Mouse (Mus musculus): Measurements from ENCODE around the gene Arfgef3. TPM values are rescaled to one million over a fixed set of nuclear protein-coding genes. Genes with fewer than 3 reads are reported as not detected.
"Not testable (repeated sequence)": the region's sequence is repeated elsewhere in the genome, so short reads cannot be mapped to it uniquely, and the experiment has no call there.

Arfgef3 gene
- polyA plus RNA-seq, 1 experiment from 2014 or later: 0.57 TPM

DNA sequence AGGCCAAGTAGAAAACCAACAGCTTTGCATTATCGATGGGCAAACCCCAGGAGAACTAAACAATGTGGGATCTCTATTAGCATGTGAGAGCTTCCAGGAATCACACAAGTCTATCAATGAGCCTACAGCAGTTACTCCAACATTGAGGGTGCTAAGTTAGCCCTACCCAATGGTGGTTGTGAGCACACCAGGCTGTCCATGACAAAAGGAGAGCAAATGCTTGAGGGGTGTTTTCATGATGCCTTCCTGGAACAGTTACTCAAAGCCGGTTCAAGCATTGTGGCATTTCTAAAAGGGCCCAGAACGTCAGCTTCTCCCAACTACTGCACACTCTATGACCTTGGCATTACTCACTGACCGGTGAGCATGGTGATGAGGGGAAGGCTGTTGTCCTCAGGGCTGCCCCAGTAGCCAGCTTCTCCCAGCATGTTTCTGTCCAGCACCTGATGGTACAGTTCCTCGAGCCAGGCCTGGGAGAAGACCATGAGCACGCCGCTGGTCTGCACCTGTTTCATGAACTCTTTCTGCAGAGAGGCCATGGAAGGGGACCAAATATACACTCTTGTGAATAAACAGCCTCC is 109.3 kb downstream of the Arfgef3 start:
- WGBS: 75% methylated on average over 7 of the region's 7 CpGs

DNA sequence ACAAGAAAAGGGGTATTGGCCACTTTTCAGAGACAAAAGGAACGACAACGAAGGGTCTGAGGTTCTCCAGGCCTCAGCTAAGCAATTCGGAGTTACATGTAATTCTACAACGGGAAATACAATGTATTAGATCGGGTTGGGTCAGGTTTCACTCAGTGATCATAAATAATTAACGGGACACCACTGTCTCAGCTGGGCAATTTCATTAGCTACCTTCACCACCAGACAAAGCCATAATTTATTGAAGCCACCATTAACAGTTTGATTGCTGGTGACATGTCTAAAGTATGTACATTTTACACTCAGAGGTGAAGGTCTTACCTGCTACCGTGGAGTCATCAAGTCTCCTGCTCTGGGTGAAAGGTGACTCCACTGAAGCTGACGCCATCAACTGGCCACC is 113.3 kb downstream of the Arfgef3 start:
- 73% methylated on average over 8 of the region's 8 CpGs for WGBS

More for the DNA sequence above, 109.3 kb downstream of the Arfgef3 start:
- ATAC-seq (ENCODE audit: low FRiP score, low read depth): no peak
- Histone ChIP-seq H3K4me2 (replicated peaks) (no peak overlapping the region), H3K4me1 (no peaks in the 10 kb centered on the region), H3K36me3 (no peaks in the 10 kb centered on the region), H3K9me3 (no peaks in the 10 kb centered on the region), H3K4me3 (no peak overlapping the region), H3K9ac (no peak overlapping the region), H3K27ac (no peak overlapping the region), H3K27me3 (no peaks in the 10 kb centered on the region)

DNA sequence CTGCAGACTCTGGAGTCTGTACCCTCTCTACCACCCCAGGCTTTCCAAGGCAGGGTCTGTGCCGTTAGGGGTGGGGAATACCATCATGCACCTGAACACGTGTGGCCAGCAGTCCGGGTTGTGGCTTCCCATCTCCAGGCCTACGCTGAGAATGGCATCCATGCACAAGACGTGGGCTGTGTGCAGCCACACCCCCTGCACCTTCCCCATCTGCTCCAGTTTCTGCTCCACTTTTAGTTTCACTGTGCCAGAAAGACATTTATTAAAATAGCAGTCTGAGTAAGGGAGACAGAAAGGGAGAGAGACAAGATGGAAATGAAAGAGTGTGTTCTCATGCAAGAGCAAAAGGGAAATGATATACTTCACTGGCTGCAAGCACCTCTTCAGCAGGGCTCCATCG is 116.2 kb downstream of the Arfgef3 start:
- Histone ChIP-seq H3K9me3 (no peaks in the 10 kb centered on the region), H3K27ac (no peak overlapping the region), H3K4me3 (no peak overlapping the region), H3K9ac (no peak overlapping the region), H3K36me3 (no peaks in the 10 kb centered on the region), H3K4me1 (no peaks in the 10 kb centered on the region), H3K27me3 (no peaks in the 10 kb centered on the region), H3K4me2 (replicated peaks) (no peak overlapping the region)
- WGBS: 82% methylated on average over 6 of the region's 6 CpGs
- no peak for ATAC-seq (ENCODE audit: low FRiP score, low read depth)

More for the DNA sequence above, 113.3 kb downstream of the Arfgef3 start:
- no peaks in the 10 kb centered on the region for H3K36me3 ChIP-seq
- H3K9ac ChIP-seq: no peak overlapping the region
- H3K9me3 ChIP-seq: no peaks in the 10 kb centered on the region
- no peaks in the 10 kb centered on the region for H3K27me3 ChIP-seq
- no peak overlapping the region for H3K4me2 ChIP-seq (replicated peaks)
- no peaks in the 10 kb centered on the region for H3K4me1 ChIP-seq
- ATAC-seq (ENCODE audit: low FRiP score, low read depth): no peak
- H3K4me3 ChIP-seq: no peak overlapping the region
- H3K27ac ChIP-seq: no peak overlapping the region

DNA sequence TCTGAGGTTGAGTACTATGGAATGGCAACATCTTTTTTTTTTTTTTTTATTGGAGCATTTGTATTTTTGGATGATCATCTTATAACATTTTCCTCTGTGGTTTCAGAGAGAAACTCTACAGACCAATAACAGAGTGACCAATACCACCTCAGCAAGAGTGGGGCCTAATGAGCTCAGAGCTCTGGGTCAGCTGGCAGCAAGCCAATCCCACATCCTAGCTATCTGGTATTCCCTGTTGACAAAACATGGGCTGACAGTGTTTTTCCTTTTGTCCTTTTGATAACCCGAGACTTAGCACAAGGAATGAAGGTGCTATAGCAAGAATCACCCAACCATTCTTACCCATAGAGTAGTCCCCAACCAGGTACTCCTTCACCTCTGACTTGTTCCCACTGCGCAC is 131.0 kb downstream of the Arfgef3 start:
- H3K27ac ChIP-seq: no peak overlapping the region
- no peak overlapping the region for H3K9ac ChIP-seq
- no peak for ATAC-seq (ENCODE audit: low FRiP score, low read depth)
- no peaks in the 10 kb centered on the region for H3K27me3 ChIP-seq
- no peak overlapping the region for H3K4me3 ChIP-seq
- H3K4me2 ChIP-seq (replicated peaks): no peak overlapping the region
- no peaks in the 10 kb centered on the region for H3K4me1 ChIP-seq
- no peaks in the 10 kb centered on the region for H3K9me3 ChIP-seq
- no peaks in the 10 kb centered on the region for H3K36me3 ChIP-seq
- 91% methylated on average over 2 of the region's 2 CpGs for WGBS

DNA sequence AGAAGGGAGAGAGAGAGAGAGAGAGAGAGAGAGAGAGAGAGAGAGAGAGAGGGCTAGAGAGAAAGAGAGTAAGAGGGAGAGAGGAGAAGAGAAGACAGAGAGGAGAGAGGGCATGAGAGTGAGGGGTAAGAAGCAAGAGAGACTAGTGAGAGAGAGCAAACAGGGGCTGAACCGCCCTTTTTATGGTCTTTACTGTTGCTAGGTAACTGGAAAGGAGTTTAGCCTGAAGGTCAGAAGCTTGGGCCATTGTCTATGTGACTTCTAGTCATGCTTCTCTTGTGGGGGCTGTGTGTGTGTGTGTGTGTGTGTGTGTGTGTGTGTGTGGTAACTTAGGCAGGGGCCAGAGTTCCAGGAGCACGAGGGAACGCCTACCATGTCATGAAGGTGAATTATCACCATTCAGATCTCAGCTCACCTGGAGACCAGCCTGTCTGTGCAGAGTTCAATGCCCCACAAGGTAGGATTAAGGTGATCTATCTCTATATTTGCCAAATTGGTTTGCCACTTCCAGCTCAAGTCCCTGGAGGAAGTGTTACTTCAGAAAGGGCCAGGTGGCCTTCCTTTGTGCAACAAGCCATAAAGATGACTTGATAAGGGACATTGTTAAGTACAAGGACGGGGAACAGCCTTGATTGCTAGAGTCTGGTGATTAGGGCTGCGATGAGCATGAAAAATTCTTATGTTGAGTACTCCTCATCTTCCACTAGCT is 138.8 kb downstream of the Arfgef3 start:
- not testable (repeated sequence) for H3K9ac ChIP-seq; H3K4me1 ChIP-seq; H3K27ac ChIP-seq; H3K4me2 ChIP-seq (replicated peaks); H3K9me3 ChIP-seq; H3K36me3 ChIP-seq; ATAC-seq (ENCODE audit: low FRiP score, low read depth); H3K4me3 ChIP-seq; H3K27me3 ChIP-seq
- WGBS: 48% methylated on average over 5 of the region's 5 CpGs

DNA sequence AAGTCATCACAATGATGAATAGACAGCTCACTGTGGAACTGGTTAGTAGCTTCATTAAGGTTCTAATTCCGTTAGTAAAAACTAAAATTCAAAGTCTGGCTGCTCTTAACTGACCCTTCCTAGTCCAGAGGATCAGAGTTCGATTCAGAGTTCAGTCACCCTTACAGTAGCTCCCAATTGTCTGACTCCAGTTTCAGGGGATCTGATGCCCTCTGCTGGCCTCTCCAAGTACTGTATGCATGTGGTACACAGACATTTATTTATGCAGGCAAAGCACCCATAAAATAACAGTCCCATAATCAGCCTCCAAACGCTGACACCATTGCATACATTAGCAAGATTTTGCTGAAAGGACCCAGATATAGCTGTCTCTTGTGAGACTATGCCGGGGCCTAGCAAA is 141.7 kb downstream of the Arfgef3 start:
- no peaks in the 10 kb centered on the region for H3K27me3 ChIP-seq
- no peaks in the 10 kb centered on the region for H3K4me1 ChIP-seq
- H3K4me3 ChIP-seq: no peak overlapping the region
- 19% methylated on average over 4 of the region's 4 CpGs for WGBS
- no peaks in the 10 kb centered on the region for H3K9me3 ChIP-seq
- no peak overlapping the region for H3K4me2 ChIP-seq (replicated peaks)
- no peak overlapping the region for H3K27ac ChIP-seq
- H3K9ac ChIP-seq: no peak overlapping the region
- H3K36me3 ChIP-seq: no peaks in the 10 kb centered on the region
- ATAC-seq (ENCODE audit: low FRiP score, low read depth): no peak

DNA sequence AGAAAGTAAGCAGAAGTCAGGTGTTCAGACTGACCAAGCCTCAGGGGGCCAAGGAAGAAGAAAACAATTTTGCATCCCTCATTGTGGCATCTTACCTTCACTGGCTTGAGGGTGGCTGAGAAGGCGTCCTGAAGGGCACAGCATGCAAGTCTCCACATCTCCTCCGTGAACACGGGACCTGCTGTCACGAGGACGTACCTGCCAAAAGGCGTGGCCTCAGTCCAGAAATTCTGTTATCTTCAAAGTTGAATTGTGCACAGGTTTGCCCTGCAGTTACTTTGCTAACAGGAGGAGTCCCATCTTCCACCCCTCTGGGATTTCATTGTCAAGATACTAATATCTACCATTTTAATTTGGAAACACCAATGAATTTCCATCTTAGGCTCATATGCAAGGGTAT is 146.1 kb downstream of the Arfgef3 start:
- Histone ChIP-seq H3K27me3 (no peaks in the 10 kb centered on the region), H3K4me3 (no peak overlapping the region), H3K36me3 (no peaks in the 10 kb centered on the region), H3K9me3 (no peaks in the 10 kb centered on the region), H3K27ac (no peak overlapping the region), H3K4me1 (no peaks in the 10 kb centered on the region), H3K9ac (no peak overlapping the region), H3K4me2 (replicated peaks) (no peak overlapping the region)
- 94% methylated on average over 6 of the region's 6 CpGs for WGBS
- no peak for ATAC-seq (ENCODE audit: low FRiP score, low read depth)

DNA sequence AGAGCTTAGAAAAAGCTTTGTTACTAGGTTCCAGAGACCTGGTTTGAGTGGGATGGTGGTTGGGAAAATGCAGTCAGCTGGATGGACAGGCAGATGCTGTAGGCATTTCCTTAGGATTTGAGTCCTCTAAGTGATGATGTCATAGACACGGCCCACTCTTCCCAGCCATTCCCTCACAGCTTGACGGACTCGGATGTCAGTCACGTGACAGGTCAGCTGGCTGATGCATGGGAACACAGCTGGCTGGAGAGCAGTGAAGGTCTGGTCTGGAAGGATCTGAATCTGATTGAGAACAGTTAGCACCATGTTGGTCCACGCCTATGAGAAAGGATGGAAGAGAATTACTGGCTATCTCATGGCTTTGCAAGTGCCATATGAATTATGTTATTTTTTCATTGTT is 154.3 kb downstream of the Arfgef3 start:
- no peak overlapping the region for H3K4me3 ChIP-seq
- 0 out of 2 replicates have a peak, but pooled peaks cover 3% of the 10 kb centered on the region for H3K27me3 ChIP-seq
- no peaks in the 10 kb centered on the region for H3K9me3 ChIP-seq
- no peak for ATAC-seq (ENCODE audit: low FRiP score, low read depth)
- H3K27ac ChIP-seq: no peak overlapping the region
- H3K9ac ChIP-seq: no peak overlapping the region
- H3K4me2 ChIP-seq (replicated peaks): no peak overlapping the region
- WGBS: 87% methylated on average over 5 of the region's 5 CpGs
- H3K4me1 ChIP-seq: no peaks in the 10 kb centered on the region
- no peaks in the 10 kb centered on the region for H3K36me3 ChIP-seq

DNA sequence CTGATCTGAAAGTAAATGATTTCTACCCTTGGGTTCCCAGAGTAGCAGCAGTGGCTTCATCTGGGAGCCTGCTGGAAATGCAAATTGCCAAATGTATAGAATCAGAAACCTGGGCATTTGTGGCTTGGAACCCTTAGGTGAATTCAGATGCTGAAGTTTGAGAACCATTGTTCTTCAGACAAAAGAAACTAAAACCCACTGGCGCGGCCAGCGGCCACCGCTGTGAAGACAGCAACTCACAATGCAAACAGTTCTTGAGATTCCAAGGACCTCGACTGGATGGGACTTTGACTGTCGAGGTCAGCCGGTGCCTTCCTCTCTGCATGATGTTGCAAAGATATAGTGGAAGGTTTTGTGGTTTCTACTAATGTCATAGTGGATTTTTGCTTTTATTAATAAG is 159.6 kb downstream of the Arfgef3 start:
- no peaks in the 10 kb centered on the region for H3K36me3 ChIP-seq
- H3K9ac ChIP-seq: no peak overlapping the region
- no peak for ATAC-seq (ENCODE audit: low FRiP score, low read depth)
- H3K9me3 ChIP-seq: no peaks in the 10 kb centered on the region
- no peak overlapping the region for H3K27ac ChIP-seq
- 39% methylated on average over 7 of the region's 7 CpGs for WGBS
- H3K4me3 ChIP-seq: no peak overlapping the region
- H3K4me2 ChIP-seq (replicated peaks): no peak overlapping the region
- H3K27me3 ChIP-seq: no peaks in the 10 kb centered on the region
- no peaks in the 10 kb centered on the region for H3K4me1 ChIP-seq

DNA sequence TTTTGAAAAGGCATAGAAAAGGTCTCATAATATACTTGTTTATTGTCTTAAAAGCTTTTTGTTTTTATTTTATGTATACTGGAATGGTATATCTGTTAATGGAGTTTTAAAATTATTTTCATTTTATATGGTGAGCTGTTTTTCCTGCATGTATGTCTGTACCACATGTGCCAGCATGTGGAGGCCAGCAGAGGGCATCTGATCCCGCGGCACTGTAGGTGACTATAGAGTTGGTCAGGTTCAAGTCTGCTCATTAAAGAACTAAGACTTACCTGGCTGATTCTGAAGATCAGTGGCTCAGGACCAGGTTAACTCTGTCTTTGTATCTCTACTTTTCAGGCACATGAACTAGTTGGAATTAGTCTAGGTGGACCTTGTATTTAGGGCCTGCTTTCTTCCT is 171.2 kb downstream of the Arfgef3 start:
- Histone ChIP-seq H3K9ac (no peak overlapping the region), H3K36me3 (no peaks in the 10 kb centered on the region), H3K4me1 (no peaks in the 10 kb centered on the region), H3K27me3 (no peaks in the 10 kb centered on the region), H3K4me3 (no peak overlapping the region), H3K27ac (no peak overlapping the region), H3K9me3 (no peaks in the 10 kb centered on the region; the same call in 1 of the 2 replicates), H3K4me2 (replicated peaks) (no peak overlapping the region)
- 48% methylated on average over 2 of the region's 2 CpGs for WGBS
- no peak for ATAC-seq (ENCODE audit: low FRiP score, low read depth)

DNA sequence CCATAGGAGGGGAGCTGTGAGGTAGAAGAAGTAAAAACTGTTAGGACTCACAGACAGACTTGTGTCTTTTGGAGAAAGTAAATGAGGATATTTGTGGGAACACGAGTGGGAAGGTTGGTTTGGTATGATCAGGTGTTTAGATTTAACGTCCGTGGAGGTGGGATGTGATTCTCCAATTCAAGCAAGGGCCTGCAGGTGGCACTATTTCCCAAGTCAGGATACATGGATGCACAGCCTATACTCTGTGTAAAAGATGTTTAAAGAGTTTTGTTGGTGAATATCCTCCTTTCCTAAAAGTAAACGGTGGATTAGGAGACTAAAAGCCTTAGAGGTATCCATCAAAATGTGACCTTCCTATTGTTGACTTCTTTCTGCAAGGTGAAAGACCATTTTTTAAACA is 180.8 kb downstream of the Arfgef3 start:
- H3K27ac ChIP-seq: no peak overlapping the region
- H3K4me3 ChIP-seq: no peak overlapping the region
- H3K4me1 ChIP-seq: no peaks in the 10 kb centered on the region
- no peak overlapping the region for H3K9ac ChIP-seq
- ATAC-seq (ENCODE audit: low FRiP score, low read depth): no peak
- no peaks in the 10 kb centered on the region for H3K36me3 ChIP-seq
- H3K4me2 ChIP-seq (replicated peaks): no peak overlapping the region
- H3K9me3 ChIP-seq: no peaks in the 10 kb centered on the region
- H3K27me3 ChIP-seq: 0 out of 2 replicates have a peak, but pooled peaks cover 4% of the 10 kb centered on the region
- WGBS: 5% methylated on average over 4 of the region's 4 CpGs

DNA sequence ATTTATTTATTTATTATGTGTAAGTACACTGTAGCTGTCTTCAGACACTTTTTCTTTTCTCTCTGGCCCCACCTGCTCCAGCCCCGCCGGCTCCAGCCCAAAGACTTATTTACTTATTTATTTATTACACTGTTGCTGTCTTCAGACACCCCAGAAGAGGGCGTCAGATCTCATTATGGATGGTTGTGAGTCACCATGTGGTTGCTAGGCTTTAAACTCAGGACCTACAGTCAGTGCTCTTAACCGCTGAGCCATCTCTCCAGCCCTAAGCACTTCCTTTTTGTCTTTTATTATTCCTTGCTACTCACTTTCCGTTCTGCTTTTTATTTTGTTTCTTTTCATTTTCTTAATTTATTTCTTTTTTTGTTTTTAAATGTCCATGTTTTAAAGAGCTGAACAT is 182.3 kb downstream of the Arfgef3 start:
- no peaks in the 10 kb centered on the region for H3K36me3 ChIP-seq
- 43% methylated on average over 5 of the region's 5 CpGs for WGBS
- no peak overlapping the region for H3K4me2 ChIP-seq (replicated peaks)
- no peak for ATAC-seq (ENCODE audit: low FRiP score, low read depth)
- H3K9me3 ChIP-seq: no peaks in the 10 kb centered on the region
- H3K4me3 ChIP-seq: no peak overlapping the region
- no peak overlapping the region for H3K9ac ChIP-seq
- H3K27ac ChIP-seq: no peak overlapping the region
- no peaks in the 10 kb centered on the region for H3K4me1 ChIP-seq
- H3K27me3 ChIP-seq: 0 out of 2 replicates have a peak, but pooled peaks cover 4% of the 10 kb centered on the region

DNA sequence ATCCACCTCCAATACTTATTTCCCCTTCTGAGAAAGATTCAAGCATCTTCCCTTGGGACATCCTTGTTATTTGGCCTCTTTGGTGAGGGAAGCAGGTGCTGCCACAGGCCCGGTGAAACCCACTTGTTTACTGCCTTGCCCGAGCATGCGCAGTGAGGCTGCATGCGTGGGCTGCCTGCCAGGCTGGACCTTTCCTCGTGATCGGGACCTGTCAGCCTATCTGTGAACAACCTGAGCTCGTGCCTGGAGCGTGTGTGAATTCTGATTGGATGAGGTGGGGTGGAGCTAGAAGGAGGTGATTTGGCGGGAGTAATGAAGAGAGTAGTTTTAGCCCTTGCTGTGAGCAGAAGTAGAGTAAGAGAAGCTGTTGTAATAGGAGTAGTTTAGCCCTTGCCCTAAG is 184.7 kb downstream of the Arfgef3 start:
- not testable (repeated sequence) for H3K27ac ChIP-seq; H3K9ac ChIP-seq; H3K27me3 ChIP-seq; ATAC-seq (ENCODE audit: low FRiP score, low read depth); H3K4me3 ChIP-seq; H3K36me3 ChIP-seq; H3K4me2 ChIP-seq (replicated peaks); H3K4me1 ChIP-seq; H3K9me3 ChIP-seq
- 81% methylated on average over 9 of the region's 9 CpGs for WGBS
